15 mouse cellular contexts compared by ENCODE assay signal in genomic region chr8:57965508-57965907, GRCm38 (mm10).
"Had no signal": no experiment of that assay in that cellular context is flagged by ENCODE, and none has a peak within 500 bp of the region (broad histone marks: within the 10 kb centered on the region; RNA-seq: fewer than 3 reads in every experiment).

No protein-coding gene starts in this region.

- DNase-seq: kidney, postnatal 10 days; kidney, postnatal 4 days; left cerebral cortex, postnatal 4 days; lung, adult 18-20 months; lung, postnatal 4 days; right cerebral cortex, adult 18-20 months; right cerebral cortex, postnatal 25 days; thymus, postnatal 4 days had no signal

- H3K36me3 ChIP-seq: midbrain, embryonic 12.5 days; neural tube, embryonic 13.5 days had no signal

- ATAC-seq: lung, postnatal 0 days; midbrain, embryonic 16.5 days had no signal

- H3K4me1 ChIP-seq: midbrain, embryonic 12.5 days had no signal

- H3K27me3 ChIP-seq: midbrain, embryonic 12.5 days; neural tube, embryonic 13.5 days had no signal

- H3K4me2 ChIP-seq: midbrain, embryonic 12.5 days; neural tube, embryonic 13.5 days had no signal

- H3K9me3 ChIP-seq: midbrain, embryonic 12.5 days; neural tube, embryonic 13.5 days had no signal

- H3K9ac ChIP-seq: liver, embryonic 14.5 days; midbrain, embryonic 12.5 days; neural tube, embryonic 13.5 days had no signal

- H3K27ac ChIP-seq: layer of hippocampus, adult 2 months; liver, embryonic 14.5 days; midbrain, embryonic 12.5 days; neural tube, embryonic 13.5 days; stomach, postnatal 0 days had no signal

- H3K4me3 ChIP-seq: layer of hippocampus, adult 2 months; midbrain, embryonic 12.5 days; neural tube, embryonic 13.5 days had no signal
